Mouse (Mus musculus) spleen, postnatal 4 days (tissue): ENCODE results near the gene Mpo.

Experiments used
- DNase-seq, 2 experiments: peaks; one replicate each; pipeline ENCODE4 v3.0.0; 2022; ENCODE audit warnings: low spot score in 2 of 2

Mpo gene

GRCm38 (mm10) chr11:87758161-87758911, 35.0 kb upstream of the Mpo start:
- peak; percentile 52 to 74 for DNase-seq

DNA sequence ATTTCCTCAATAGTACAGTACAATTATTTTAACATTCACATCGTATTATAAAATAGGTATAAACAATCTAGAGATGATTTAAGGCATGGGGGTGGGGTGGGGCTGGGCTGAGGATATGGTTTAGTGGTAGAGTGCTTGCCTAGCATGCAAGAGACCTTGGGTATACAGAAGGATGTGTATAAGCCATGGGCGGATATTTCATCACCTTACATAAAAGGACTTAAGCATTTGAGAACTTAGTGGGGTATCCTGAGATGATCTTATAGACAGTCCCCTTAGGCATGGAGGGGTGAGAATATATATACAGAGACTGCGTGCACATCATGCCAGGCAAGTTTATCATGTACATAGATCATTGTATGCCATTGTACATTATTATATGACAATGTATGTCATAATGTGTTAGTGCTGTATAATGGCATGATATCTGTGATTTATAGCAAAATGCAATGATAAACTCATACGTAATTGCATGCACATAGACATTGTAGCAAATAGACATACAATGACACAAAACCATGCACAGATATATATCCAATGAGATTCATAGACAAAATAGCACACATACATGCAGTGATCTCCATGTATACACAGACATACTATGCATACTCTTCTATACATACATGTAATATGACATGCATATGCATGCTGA, 34.3 kb upstream of the Mpo start:
- DNase-seq: peak; percentile 18 to 61

DNA sequence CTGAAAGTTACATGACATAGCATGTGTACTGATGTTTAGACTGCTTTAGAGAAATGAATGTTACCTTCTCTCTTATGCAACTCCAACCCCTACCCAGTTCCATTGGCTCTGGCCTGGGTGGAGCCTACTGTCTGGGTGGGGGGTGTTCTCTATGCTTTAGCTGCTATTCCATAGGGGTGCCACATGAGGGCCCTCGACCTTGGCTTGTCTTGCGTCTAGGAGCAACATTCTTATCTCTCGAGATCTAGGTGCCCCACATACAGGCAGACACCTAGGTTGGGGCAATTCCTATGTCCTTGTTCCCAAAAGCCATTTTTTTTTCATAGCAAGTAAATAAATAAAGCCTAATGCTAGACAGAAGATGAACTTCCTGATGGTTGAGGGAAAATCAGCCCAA, 33.8 kb upstream of the Mpo start:
- peak; percentile 83 to 90 for DNase-seq

DNA sequence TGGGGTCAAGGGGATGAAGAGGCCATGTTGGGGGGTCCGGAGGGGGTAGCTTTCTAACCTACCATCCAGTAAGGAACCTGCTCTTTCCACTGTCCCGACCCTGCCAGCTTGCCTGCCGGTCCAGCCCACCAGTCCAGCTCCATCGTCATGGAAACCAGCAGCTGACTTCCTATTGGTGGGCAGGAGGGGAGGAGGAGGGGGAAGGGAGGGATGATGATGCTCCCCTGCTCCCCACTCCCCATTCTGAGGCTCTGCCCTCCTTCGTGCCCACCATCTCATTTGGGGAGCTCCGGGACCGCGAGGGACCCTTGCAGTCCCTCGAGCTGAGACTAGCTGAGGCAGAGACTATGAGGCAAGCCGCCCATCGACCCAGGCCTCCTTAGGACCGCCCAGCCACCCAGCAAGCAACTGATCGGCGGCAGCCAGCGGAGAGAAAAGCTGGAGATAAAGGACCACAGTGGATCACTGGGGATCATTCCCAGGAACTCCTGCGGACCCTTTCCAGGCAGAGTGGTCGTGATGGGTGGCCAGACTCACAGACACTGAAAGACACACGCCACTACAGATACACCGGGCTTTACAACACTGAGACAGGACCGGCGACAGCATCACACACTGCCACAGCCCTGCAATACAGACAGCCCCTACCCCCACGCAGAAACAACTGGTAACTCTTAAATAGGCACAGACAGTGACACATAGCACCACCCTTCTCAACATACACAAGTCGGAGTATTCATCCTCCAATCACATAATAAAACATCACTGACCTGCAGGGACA, 32.9 kb upstream of the Mpo start, which contains the start of gene Tspoap1:
TSS of gene Tspoap1 (plus strand) at position 241 of the 781 bp plus-strand sequence.
- peak; percentile 62 to 82 for DNase-seq

GRCm38 (mm10) chr11:87761181-87761721, 32.1 kb upstream of the Mpo start:
- DNase-seq: peak in 1 of 2 experiments; percentile 74

DNA sequence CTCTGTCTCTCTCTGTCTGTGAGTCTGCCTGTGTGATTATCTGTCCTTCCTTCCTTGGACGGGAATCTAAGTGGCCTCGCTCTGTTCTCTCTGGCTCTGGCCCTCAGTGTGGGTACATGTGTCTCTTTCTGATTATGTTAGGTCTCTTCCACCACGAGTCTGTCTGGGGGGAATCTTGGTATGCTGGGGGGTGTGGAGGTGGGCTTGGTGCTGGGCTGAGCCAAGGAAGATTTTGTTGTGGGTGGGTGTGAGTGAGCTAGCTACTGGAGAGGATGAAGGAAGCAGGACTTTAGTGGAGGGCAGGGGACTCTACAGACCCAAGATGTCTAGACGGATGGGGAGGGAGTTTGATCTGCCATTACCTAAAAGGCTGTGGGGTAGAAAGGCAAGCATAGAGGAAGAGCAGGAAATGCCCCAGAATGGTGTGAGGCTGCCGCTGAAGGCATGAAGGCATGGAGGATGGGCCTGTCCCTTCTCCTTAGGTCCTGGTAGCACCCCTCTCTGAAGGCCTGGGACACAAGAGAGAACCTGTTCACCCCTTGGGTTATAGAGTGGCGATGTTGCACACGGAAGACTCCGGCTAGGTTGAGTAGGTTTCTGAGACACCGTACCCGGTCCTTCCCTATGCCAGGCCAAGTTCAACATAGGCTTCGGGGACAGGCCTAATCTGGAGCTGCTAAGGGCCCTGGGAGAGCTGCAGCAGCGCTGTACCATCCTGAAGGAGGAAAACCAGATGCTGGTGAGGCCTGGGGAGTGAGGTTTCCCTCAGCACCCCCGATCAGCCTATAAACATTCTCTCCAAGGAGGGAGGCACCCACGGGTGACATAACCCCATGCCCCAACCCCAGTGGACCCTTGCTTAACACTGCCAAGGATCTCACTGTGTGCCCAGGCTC, 31.3 kb upstream of the Mpo start:
- no peak for DNase-seq

GRCm38 (mm10) chr11:87762702-87763385, 30.5 kb upstream of the Mpo start:
- DNase-seq: peak in 1 of 2 experiments; percentile 64

DNA sequence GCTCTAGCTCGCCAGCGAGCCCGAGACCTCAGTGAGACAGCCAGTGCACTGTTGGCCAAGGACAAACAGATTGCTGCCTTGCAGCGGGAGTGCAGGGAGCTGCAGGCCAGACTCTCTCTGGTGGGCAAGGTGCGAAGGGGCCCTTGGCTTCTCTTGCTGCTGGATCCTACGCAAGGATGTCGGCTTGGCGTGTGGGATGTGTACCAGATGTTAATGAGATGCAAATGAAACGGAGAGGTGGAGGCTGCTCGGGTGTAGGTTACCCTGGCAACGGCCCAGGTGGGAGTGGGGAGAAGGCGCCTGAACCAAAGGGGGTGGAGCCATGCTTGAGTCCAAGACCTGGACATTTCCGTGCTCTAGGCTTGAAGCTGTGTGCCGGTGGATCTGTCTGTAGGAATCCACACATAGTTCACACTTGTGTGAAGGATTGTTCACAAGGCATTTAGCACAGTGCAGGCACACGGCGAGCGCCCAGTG, 29.8 kb upstream of the Mpo start:
- DNase-seq: peak; percentile 18 to 71

GRCm38 (mm10) chr11:87763988-87764876, 29.1 kb upstream of the Mpo start:
- peak; percentile 38 to 75 for DNase-seq

GRCm38 (mm10) chr11:87768745-87769144, 24.6 kb upstream of the Mpo start:
- no peak for DNase-seq

- peak; percentile 84 to 97 for DNase-seq
Observed at GRCm38 (mm10) chr11:87770989-87771388, 22.4 kb upstream of the Mpo start.

- no peak for DNase-seq
Observed at GRCm38 (mm10) chr11:87772354-87772753, 21.0 kb upstream of the Mpo start.

DNA sequence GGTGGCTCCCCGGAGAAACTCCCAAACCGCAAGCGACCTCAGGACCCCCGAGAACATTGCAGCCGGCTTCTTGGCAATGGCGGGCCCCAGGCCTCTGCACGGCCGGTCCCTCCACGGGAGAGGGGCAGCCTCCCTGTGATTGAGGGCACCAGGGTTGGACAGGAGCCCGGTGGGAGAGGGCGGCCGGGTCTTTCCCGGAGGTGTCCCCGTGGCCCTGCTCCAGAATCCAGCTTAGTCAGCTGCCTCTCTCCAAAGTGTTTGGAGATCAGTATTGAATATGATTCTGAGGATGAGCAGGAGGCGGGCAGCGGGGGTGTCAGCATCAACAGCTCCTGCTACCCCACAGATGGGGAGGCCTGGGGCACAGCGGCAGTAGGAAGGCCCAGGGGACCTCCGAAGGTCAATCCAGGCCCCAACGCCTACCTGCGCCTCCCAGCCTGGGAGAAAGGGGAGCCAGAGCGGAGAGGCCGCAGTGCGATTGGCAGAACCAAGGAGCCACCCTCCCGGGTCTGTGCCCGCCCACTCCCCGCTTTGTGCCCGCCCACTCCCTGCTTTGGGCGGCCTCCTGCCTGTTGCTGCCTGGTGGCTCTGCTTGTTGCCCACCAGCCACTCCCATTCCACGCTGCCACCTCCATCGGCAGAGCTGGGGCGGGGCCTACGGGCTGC, 15.1 kb upstream of the Mpo start:
- DNase-seq: peak in 1 of 2 experiments; percentile 70

- DNase-seq: no peak
Observed at GRCm38 (mm10) chr11:87778915-87779314, 14.5 kb upstream of the Mpo start.

DNA sequence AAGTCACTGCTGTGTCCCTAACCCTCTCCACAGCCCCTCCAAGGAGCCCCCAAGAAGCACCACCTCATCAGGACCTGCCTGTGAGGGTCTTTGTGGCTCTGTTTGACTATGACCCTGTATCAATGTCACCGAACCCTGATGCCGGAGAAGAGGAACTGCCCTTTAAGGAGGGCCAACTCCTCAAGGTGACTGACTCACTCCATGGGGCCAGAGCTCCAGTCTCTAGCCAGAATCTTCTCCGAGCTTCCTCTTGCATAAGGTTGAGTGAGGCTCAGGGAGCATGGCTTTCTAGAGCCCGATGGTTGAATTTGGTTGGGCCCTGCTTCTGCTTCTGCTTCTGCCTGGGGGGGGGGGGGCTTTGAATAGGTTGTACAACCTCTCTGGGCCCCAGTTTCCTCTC, 14.0 kb upstream of the Mpo start:
- DNase-seq: no peak

DNA sequence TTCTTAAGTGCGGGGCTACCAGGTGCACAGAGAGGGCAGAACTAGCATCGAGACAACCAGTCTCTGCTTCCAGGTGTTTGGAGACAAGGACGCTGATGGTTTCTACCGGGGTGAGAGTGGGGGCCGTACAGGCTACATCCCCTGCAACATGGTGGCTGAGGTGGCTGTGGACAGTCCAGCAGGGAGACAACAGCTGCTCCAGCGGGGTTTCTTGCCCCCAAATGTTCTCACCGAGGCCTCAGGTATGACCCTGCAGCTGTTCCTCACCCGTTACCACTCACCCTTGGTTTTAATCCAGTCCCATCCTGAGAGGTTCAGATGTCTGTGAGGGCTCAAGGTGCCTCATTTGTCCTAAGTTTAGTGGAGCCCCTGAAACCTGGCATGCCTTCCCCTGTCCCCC, 13.3 kb upstream of the Mpo start:
- DNase-seq: no peak

DNA sequence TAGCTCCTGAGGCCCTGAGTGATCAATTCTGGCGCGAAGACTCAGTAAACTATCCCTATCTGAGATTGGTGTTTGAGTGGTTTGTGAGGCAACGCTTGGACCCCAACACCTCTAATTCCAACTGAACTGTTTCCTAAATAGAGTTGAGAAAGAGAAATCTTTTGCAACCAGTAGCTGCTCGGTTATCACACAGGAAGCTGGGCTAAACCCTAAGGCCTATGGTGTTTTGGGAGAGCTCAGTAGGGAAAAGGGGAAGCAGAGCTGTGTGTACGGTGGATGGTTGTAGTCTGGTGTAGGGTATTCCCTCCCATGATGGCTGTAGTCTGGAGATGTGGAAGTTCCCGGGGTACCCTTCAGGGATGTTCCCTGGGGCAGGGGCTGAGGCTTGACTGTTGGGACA, 3.3 kb upstream of the Mpo start:
- DNase-seq: no peak

DNA sequence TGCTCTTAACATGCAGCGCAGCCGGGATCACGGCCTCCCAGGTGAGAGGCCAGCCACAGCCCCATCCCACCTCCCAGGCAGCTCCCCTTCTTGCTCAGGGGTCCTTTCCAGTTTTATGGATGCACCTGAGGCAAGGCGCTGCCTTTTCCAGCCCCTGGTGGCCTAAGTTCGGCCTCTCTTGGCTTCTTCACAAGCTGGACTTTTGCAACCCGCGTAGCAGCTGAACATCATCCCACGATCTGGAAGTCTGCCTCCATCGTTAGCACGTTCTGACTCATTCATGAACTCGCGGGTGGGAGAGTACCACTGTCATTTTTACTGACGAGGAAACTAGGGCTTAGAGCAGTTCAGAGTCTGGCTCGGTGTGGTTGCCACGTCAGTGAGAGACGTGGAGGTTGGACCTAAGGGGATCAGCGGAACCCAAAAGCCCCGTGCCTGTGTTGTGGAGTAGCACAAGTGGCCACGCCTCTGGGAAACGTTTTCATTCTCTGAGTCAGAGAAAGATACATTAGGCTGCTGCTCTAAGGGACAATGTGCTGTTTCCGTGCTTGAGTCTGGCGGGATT, 8.4 kb downstream of the Mpo start:
- DNase-seq: no peak
